Mouse (Mus musculus): Measurements from ENCODE around the gene Sparcl1.

DNA sequence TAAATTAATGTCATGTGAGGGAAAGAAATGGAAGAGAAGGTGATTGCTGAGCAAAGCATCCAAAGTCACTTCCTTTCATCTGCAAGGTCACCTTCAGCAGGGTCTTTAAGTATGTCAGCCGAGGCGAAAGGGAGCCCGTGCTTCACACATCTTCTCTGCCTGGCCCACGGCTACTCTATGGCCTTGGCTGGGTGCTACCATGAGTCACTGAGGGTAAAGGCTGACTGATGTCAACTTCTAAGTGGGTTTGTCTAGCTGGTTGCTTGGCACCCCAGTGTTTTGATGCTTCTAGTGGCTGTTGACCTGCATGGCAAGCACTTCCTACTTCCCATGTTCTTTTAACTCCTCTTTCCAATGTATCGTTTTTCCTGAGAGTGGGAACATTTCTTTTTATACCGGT is 36.7 kb upstream of the Sparcl1 start:
- no peak for TF ChIP-seq ZC3H11A (IDR thresholded peaks at IDR 0.05; ENCODE audit: borderline replicate concordance, low read depth, low read length)
- TF ChIP-seq MAFK (IDR thresholded peaks at IDR 0.05; ENCODE audit: insufficient read depth, low read depth, low read length), result no peak
